Mouse (Mus musculus) kidney, embryonic 16.5 days (tissue): ENCODE data around the gene Kprp. TPM values are rescaled to one million over a fixed set of nuclear protein-coding genes. Genes with fewer than 3 reads are reported as not detected.

Experiments
- polyA plus RNA-seq: library from polyadenylated mRNA; unstranded; fragments of >200 nt; fragmentation: Nextera tagmentation; extraction: Ambion mirVana; gene quantifications from 2 replicates; pipeline ENCODE4 v1.2.1, GENCODE M21; 2015

Kprp gene
- polyA plus RNA-seq, 1 experiment from 2014 or later: 0.07 TPM

Other genes starting within 250 kb of the Kprp start
- gene Smcp, start 238.2 kb downstream of the Kprp start, polyA plus RNA-seq: not detected in 2 replicates
- gene 2210017I01Rik, start 219.8 kb downstream of the Kprp start, polyA plus RNA-seq: not detected in 2 replicates
- gene Lce6a, start 205.6 kb downstream of the Kprp start, polyA plus RNA-seq: not detected in 2 replicates
- not detected in 2 replicates for gene Lce1a1, start 178.9 kb downstream of the Kprp start, polyA plus RNA-seq
- gene Lce1b, start 170.3 kb downstream of the Kprp start, polyA plus RNA-seq: not detected in 2 replicates
- gene Lce1a2, start 156.9 kb downstream of the Kprp start, polyA plus RNA-seq: not detected in 2 replicates
- gene Lce1c, start 148.0 kb downstream of the Kprp start, polyA plus RNA-seq: not detected in 2 replicates
- not detected in 2 replicates for gene Lce1d, start 140.0 kb downstream of the Kprp start, polyA plus RNA-seq
- not detected in 2 replicates for gene Lce1e, start 118.2 kb downstream of the Kprp start, polyA plus RNA-seq
- gene Lce1f, start 106.9 kb downstream of the Kprp start, polyA plus RNA-seq: not detected in 2 replicates
- not detected in 2 replicates for gene Gm38119, start 88.2 kb downstream of the Kprp start, polyA plus RNA-seq
- gene Lce1g, start 74.9 kb downstream of the Kprp start, polyA plus RNA-seq: 0.17 TPM in 1 of 2 replicates, not detected in the other
- not detected in 2 replicates for gene Lce1h, start 62.2 kb downstream of the Kprp start, polyA plus RNA-seq
- gene Lce1i, start 48.3 kb downstream of the Kprp start, polyA plus RNA-seq: not detected in 2 replicates
- gene Lce1j, start 36.7 kb downstream of the Kprp start, polyA plus RNA-seq: not detected in 2 replicates
- not detected in 2 replicates for gene Lce1k, start 19.4 kb downstream of the Kprp start, polyA plus RNA-seq
- gene Lce1l, start 24.0 kb upstream of the Kprp start, polyA plus RNA-seq: not detected in 2 replicates
- gene 2310050C09Rik, start 43.0 kb upstream of the Kprp start, polyA plus RNA-seq: not detected in 2 replicates
- gene Lce3a, start 99.0 kb upstream of the Kprp start, polyA plus RNA-seq: not detected in 2 replicates
- not detected in 2 replicates for gene Lce3b, start 105.7 kb upstream of the Kprp start, polyA plus RNA-seq
- gene Lce3c, start 117.2 kb upstream of the Kprp start, polyA plus RNA-seq: not detected in 2 replicates
- not detected in 2 replicates for gene Lce3d, start 130.1 kb upstream of the Kprp start, polyA plus RNA-seq
- gene Lce3e, start 139.8 kb upstream of the Kprp start, polyA plus RNA-seq: not detected in 2 replicates
- not detected in 2 replicates for gene Lce3f, start 165.0 kb upstream of the Kprp start, polyA plus RNA-seq
- gene Crct1, start 188.4 kb upstream of the Kprp start, polyA plus RNA-seq: 0.39 and 0.42 TPM in 2 replicates
- gene Lce1m, start 191.8 kb upstream of the Kprp start, polyA plus RNA-seq: not detected in 2 replicates
- gene Gm4858, start 241.6 kb upstream of the Kprp start, polyA plus RNA-seq: not detected in 2 replicates